Mouse (Mus musculus): ENCODE results near the gene Lrig1. TPM values are rescaled to one million over a fixed set of nuclear protein-coding genes. Genes with fewer than 3 reads are reported as not detected.

Gene Lrig1
- total RNA-seq (2014; rRNA removed) (76.3 and 90.8 TPM in 2 replicates), polyA plus RNA-seq (2015; fragmentation: Nextera tagmentation; extraction: Ambion mirVana) (16.6 and 22.6 TPM in 2 replicates)

DNA sequence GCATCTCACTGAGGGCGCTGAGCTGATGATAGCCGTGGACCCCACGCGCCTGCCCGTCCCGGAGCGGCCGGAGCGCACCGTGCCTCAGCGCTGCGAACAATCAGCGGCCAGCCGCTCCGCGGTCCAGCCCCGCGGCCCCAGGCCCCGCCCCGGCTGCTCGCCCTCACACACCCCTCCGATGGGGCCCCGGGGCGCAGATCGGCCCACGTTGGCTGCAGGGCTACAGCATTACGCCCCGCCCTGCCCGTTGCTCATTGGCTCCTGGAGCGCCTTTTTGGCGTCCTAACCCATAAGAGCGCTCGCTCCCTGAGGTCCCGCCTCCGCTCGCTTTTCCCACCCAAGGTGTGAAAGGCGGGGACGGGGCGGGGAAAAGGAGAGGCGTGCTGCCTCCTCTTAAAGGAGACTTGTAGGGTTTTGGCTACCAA is at the start of gene Lrig1:
Gene Lrig1 (minus strand): TSS at position 92 of the 425 bp plus-strand sequence.
- Histone ChIP-seq H3K27me3 (ENCODE audit: insufficient read depth, low read length) (peaks cover under 1% of the 10 kb centered on the region; the same call in 1 of the 2 replicates), H3K9me3 (ENCODE audit: low read length) (no peaks in the 10 kb centered on the region), H3K4me3 (ENCODE audit: low read depth, low read length) (peak within 1 kb of the TSS; percentile 92), H3K36me3 (ENCODE audit: insufficient read depth, low read length) (no peaks in the 10 kb centered on the region), H3K4me1 (ENCODE audit: insufficient read depth, low read length) (no peaks in the 10 kb centered on the region; the same call in 1 of the 2 replicates), H3K27ac (ENCODE audit: low read depth, low read length) (peak within 1 kb of the TSS; percentile 79), H3K4me2 (ENCODE audit: low read depth, low read length, poor library complexity, severe bottlenecking) (peak within 1 kb of the TSS; percentile 93), H3K9ac (replicated peaks; ENCODE audit: low read length, poor library complexity, severe bottlenecking) (peak within 1 kb of the TSS; percentile 86)
- no peak for TF ChIP-seq CTCF (IDR thresholded peaks at IDR 0.05)
- peak; percentile 99 for ATAC-seq (ENCODE audit: low FRiP score)
- peak; percentile 100 for DNase-seq (ENCODE audit: low spot score)
- WGBS = under 1% methylated on average over 39 of the region's 40 CpGs

DNA sequence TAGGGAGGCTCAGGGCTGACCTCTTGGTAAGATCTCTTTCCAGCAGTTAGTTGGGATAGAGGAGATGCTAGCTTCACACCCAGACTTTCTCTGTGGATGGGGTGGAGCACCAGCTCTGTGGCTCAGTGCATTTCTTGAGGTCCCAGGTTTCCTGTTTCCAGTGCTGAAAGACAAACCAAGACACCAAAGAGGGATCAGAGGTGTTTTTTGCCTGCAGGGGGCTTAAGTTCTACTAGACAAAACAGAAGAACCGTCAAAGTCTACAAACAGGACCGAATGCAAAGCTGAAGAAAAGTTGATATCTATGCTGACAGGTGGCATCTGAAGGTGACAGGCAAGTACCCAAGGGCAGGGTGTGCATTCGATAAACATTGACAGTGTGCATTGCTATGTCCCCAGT is 49.7 kb upstream of the Lrig1 start:
- WGBS = 78% methylated on average over 3 of the region's 3 CpGs
- no peak overlapping the region for H3K27ac ChIP-seq (ENCODE audit: low read depth, low read length)
- no peaks in the 10 kb centered on the region for H3K36me3 ChIP-seq (ENCODE audit: insufficient read depth, low read length)
- ATAC-seq (ENCODE audit: low FRiP score) = no peak
- no peak overlapping the region for H3K4me3 ChIP-seq (ENCODE audit: low read depth, low read length)
- no peaks in the 10 kb centered on the region for H3K27me3 ChIP-seq (ENCODE audit: insufficient read depth, low read length)
- H3K4me1 ChIP-seq (ENCODE audit: insufficient read depth, low read length) = no peaks in the 10 kb centered on the region
- no peaks in the 10 kb centered on the region for H3K9me3 ChIP-seq (ENCODE audit: low read length)
- DNase-seq (ENCODE audit: low spot score) = no peak
- no peak for TF ChIP-seq CTCF (IDR thresholded peaks at IDR 0.05)
- H3K4me2 ChIP-seq (ENCODE audit: low read depth, low read length, poor library complexity, severe bottlenecking) = no peak overlapping the region
- H3K9ac ChIP-seq (replicated peaks; ENCODE audit: low read length, poor library complexity, severe bottlenecking) = no peak overlapping the region

GRCm38 (mm10) chr6:94748361-94748760 is 48.4 kb upstream of the Lrig1 start:
- TF ChIP-seq CTCF (IDR thresholded peaks at IDR 0.05) = no peak
- Histone ChIP-seq H3K27me3 (ENCODE audit: insufficient read depth, low read length) (no peaks in the 10 kb centered on the region), H3K4me1 (ENCODE audit: insufficient read depth, low read length) (no peaks in the 10 kb centered on the region), H3K9me3 (ENCODE audit: low read length) (no peaks in the 10 kb centered on the region), H3K27ac (ENCODE audit: low read depth, low read length) (no peak overlapping the region), H3K4me2 (ENCODE audit: low read depth, low read length, poor library complexity, severe bottlenecking) (no peak overlapping the region), H3K36me3 (ENCODE audit: insufficient read depth, low read length) (no peaks in the 10 kb centered on the region), H3K9ac (replicated peaks; ENCODE audit: low read length, poor library complexity, severe bottlenecking) (no peak overlapping the region), H3K4me3 (ENCODE audit: low read depth, low read length) (no peak overlapping the region)
- WGBS = 82% methylated on average over 7 of the region's 7 CpGs
- ATAC-seq (ENCODE audit: low FRiP score) (no peak), DNase-seq (ENCODE audit: low spot score) (no peak)

- Histone ChIP-seq H3K4me1 (ENCODE audit: insufficient read depth, low read length) (no peaks in the 10 kb centered on the region), H3K4me2 (ENCODE audit: low read depth, low read length, poor library complexity, severe bottlenecking) (no peak overlapping the region), H3K9ac (replicated peaks; ENCODE audit: low read length, poor library complexity, severe bottlenecking) (no peak overlapping the region), H3K9me3 (ENCODE audit: low read length) (no peaks in the 10 kb centered on the region), H3K4me3 (ENCODE audit: low read depth, low read length) (no peak overlapping the region), H3K27me3 (ENCODE audit: insufficient read depth, low read length) (no peaks in the 10 kb centered on the region), H3K27ac (ENCODE audit: low read depth, low read length) (no peak overlapping the region), H3K36me3 (ENCODE audit: insufficient read depth, low read length) (no peaks in the 10 kb centered on the region)
- ATAC-seq (ENCODE audit: low FRiP score) (no peak), DNase-seq (ENCODE audit: low spot score) (no peak)
- no peak for TF ChIP-seq CTCF (IDR thresholded peaks at IDR 0.05)
- 89% methylated on average over 14 of the region's 14 CpGs for WGBS
These were observed 40.3 kb upstream of the Lrig1 start for GRCm38 (mm10) chr6:94740117-94740729.

DNA sequence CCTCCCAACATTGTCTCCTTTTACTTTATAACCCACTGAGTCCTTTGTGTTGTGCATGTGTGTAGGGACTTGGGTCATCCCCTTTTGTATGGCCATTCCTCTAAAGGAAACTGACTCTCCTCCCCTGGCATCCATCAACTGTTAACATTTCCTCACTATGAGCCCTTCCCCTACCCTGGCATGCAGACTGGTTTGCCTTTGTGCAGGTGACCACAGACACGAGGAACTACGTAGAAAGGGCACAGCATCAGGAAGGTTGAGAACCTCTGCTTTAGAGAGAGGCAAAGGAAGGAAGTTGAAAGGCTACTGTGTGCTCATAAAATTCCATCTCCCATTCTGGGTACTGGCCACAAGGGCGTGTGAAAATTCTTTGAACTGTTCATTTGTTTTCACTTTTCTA is 38.7 kb upstream of the Lrig1 start:
- H3K27me3 ChIP-seq (ENCODE audit: insufficient read depth, low read length) = no peaks in the 10 kb centered on the region
- TF ChIP-seq CTCF (IDR thresholded peaks at IDR 0.05) = no peak
- 83% methylated on average over 3 of the region's 3 CpGs for WGBS
- DNase-seq (ENCODE audit: low spot score) (no peak), ATAC-seq (ENCODE audit: low FRiP score) (no peak)
- no peak overlapping the region for H3K4me2 ChIP-seq (ENCODE audit: low read depth, low read length, poor library complexity, severe bottlenecking)
- no peaks in the 10 kb centered on the region for H3K9me3 ChIP-seq (ENCODE audit: low read length)
- H3K27ac ChIP-seq (ENCODE audit: low read depth, low read length) = no peak overlapping the region
- no peak overlapping the region for H3K9ac ChIP-seq (replicated peaks; ENCODE audit: low read length, poor library complexity, severe bottlenecking)
- no peaks in the 10 kb centered on the region for H3K4me1 ChIP-seq (ENCODE audit: insufficient read depth, low read length)
- no peaks in the 10 kb centered on the region for H3K36me3 ChIP-seq (ENCODE audit: insufficient read depth, low read length)
- no peak overlapping the region for H3K4me3 ChIP-seq (ENCODE audit: low read depth, low read length)

DNA sequence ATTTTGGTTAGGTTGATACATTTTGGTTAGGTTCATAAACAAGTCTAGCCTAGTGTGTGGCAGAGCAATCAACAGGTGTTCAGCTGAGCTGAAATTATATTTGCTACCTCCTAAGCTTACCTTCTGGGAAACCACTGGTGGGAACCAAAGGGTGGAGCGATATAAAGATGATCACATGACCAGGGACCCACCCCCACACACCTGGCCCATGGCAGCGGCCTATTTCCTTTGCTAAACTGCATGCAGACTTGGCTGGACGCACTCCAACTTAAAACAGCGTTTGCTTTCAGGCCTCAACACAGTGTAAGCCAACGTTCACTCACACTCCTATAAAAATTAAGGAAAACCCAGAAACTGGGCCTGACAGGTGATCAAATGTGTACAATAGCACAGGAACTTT is 33.9 kb upstream of the Lrig1 start:
- H3K4me2 ChIP-seq (ENCODE audit: low read depth, low read length, poor library complexity, severe bottlenecking) = no peak overlapping the region
- DNase-seq (ENCODE audit: low spot score) = no peak
- no peaks in the 10 kb centered on the region for H3K27me3 ChIP-seq (ENCODE audit: insufficient read depth, low read length)
- no peak overlapping the region for H3K27ac ChIP-seq (ENCODE audit: low read depth, low read length)
- WGBS = 85% methylated on average over 5 of the region's 5 CpGs
- no peak for ATAC-seq (ENCODE audit: low FRiP score)
- H3K9me3 ChIP-seq (ENCODE audit: low read length) = no peaks in the 10 kb centered on the region
- no peak for TF ChIP-seq CTCF (IDR thresholded peaks at IDR 0.05)
- H3K4me3 ChIP-seq (ENCODE audit: low read depth, low read length) = no peak overlapping the region
- H3K9ac ChIP-seq (replicated peaks; ENCODE audit: low read length, poor library complexity, severe bottlenecking) = no peak overlapping the region
- H3K36me3 ChIP-seq (ENCODE audit: insufficient read depth, low read length) = no peaks in the 10 kb centered on the region
- no peaks in the 10 kb centered on the region for H3K4me1 ChIP-seq (ENCODE audit: insufficient read depth, low read length)

Measured in midbrain, postnatal 0 days (tissue).